Mouse (Mus musculus): ENCODE measurements around the gene Spty2d1.

DNA sequence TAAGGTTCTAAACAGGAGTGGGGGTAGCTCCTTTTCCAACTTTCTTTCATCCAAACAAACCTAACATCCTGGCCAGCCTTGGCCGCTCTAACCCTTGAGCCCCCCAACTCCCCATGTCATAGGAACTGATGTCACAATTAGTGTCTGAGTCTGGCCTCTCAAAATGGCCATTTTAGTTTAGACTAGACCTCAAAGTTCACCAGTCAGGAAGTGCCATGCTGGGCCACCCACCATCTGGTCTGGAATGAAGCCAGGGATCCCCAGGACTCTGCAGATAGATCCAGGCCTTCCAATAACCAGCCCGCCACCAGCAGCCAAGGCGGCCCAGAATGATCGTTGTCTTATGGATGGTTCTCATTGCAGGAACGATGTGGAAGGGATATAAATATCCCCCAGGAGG, 21.6 kb downstream of the Spty2d1 start:
- TF ChIP-seq CTCF (IDR thresholded peaks at IDR 0.05; ENCODE audit: low read depth, low read length) (no peak), POLR2A (IDR thresholded peaks at IDR 0.05; ENCODE audit: borderline replicate concordance, low read depth, low read length) (no peak)
